Comparison of ENCODE assay signal across 8 mouse cellular contexts in the genomic region with DNA sequence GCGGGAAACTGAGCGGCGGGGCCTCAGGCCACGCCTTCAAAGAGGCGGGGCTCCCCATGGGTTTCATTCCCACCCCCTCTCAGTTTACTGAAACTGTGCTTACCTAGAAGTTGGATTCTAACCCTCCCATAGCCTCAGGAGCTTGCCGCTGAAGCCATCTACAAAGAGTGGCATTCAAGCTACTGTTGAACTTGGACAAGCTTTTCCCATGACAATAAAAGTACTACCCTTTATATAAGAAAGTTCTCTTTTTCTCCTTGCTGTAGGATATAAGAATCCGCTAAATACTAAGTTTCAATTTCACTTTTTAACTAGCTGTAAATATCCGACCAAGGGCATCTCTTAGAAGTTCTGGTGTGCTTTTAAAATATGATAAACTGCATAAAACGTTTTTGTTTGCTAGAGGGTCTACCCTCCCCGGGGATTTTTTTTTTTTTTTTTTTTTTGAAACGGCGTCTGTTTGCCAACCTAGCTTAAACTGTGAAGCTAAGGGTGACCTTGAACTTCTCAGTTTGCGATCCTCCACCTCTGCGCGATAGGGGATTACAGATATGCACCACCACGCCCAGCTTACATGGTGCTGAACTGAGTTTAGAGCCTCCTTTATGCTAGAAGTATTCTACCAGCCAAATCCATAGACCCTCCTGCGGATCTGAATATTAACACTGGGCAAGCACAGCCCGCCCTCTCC. TPM values are rescaled to one million over a fixed set of nuclear protein-coding genes. Genes with fewer than 3 reads are reported as not detected.
DNase-seq lines count a peak whose midpoint lies in the region; ATAC-seq and TF ChIP-seq lines count a peak whose summit lies in the region.

No protein-coding gene starts in this region.

- peaks cover 21% of the 10 kb centered on the region for H3K4me1 ChIP-seq in forebrain, embryonic 10.5 days
- H3K4me1 ChIP-seq in stomach, postnatal 0 days (replicated peaks; ENCODE audit: control insufficient read depth, insufficient read depth): no peaks in the 10 kb centered on the region

- TF ChIP-seq CTCF in stomach, postnatal 0 days (IDR thresholded peaks at IDR 0.05; ENCODE audit: low read depth): no peak

- peak overlapping the region; percentile 96 for H3K27ac ChIP-seq in forebrain, embryonic 10.5 days
- peak overlapping the region; percentile 76 for H3K27ac ChIP-seq in stomach, postnatal 0 days (replicated peaks)

- 36% methylated on average over 18 of the region's 18 CpGs for WGBS in forebrain, embryonic 10.5 days
- WGBS in stomach, postnatal 0 days: 15% methylated on average over 18 of the region's 18 CpGs

- H3K27me3 ChIP-seq in forebrain, embryonic 10.5 days (ENCODE audit: poor library complexity, severe bottlenecking): no peaks in the 10 kb centered on the region
- H3K27me3 ChIP-seq in stomach, postnatal 0 days (ENCODE audit: control insufficient read depth, insufficient read depth, low read length): no peaks in the 10 kb centered on the region

- peak; percentile 12 for ATAC-seq in megakaryocyte progenitor cell, adult 5-6 weeks (replicated peaks; ENCODE audit: poor library complexity)
- ATAC-seq in stomach, postnatal 0 days (ENCODE audit: low FRiP score, low TSS enrichment): peak; percentile 17; the same call in 1 of the 2 replicates

- H3K4me3 ChIP-seq in forebrain, embryonic 10.5 days: peak overlapping the region; percentile 86
- H3K4me3 ChIP-seq in stomach, postnatal 0 days (ENCODE audit: low read depth, low read length): peak overlapping the region; percentile 90

- TF ChIP-seq EP300 in stomach, postnatal 0 days (optimal IDR thresholded peaks at IDR 0.05): no peak

- no peaks in the 10 kb centered on the region for H3K9me3 ChIP-seq in forebrain, embryonic 10.5 days
- H3K9me3 ChIP-seq in stomach, postnatal 0 days (ENCODE audit: control insufficient read depth, low read length): no peaks in the 10 kb centered on the region

- intact Hi-C loops in gastrocnemius, postnatal 14 days (cut with DNase I; ENCODE audit: low total_unique reads): no loop called here

- H3K4me2 ChIP-seq in stomach, postnatal 0 days (replicated peaks; ENCODE audit: low read depth): peak overlapping the region; percentile 82

- H3K36me3 ChIP-seq in forebrain, embryonic 10.5 days (replicated peaks): peaks cover 7% of the 10 kb centered on the region
- no peaks in the 10 kb centered on the region for H3K36me3 ChIP-seq in stomach, postnatal 0 days (ENCODE audit: control insufficient read depth, insufficient read depth, low read length)

- DNase-seq in thymus, adult 18-20 months: peak; percentile 9 to 21
- DNase-seq in thymus, postnatal 0 days (ENCODE audit: low spot score): no peak
- DNase-seq in forebrain, embryonic 10.5 days (ENCODE audit: extremely low spot score, low spot score): no peak
- DNase-seq in kidney, adult 18-20 months: peak; percentile 6
- no peak for DNase-seq in stomach, postnatal 0 days (ENCODE audit: low spot score)
- DNase-seq in cerebellum, adult 11-12 months: no peak
- DNase-seq in gastrocnemius, postnatal 14 days: no peak

- H3K9ac ChIP-seq in stomach, postnatal 0 days (ENCODE audit: low read length): peak overlapping the region; percentile 31

RNA-seq across cellular contexts. Expression of gene Bard1, which starts 0.4 kb away (rescaled TPM):
- polyA plus RNA-seq in thymus, postnatal 0 days (2015; fragmentation: Nextera tagmentation; extraction: Ambion mirVana): 3.5 and 5.0 TPM in 2 replicates
- polyA plus RNA-seq in forebrain, embryonic 10.5 days (2016; fragmentation: Nextera tagmentation; extraction: Ambion mirVana): 3.2 and 3.3 TPM in 2 replicates
- total RNA-seq in megakaryocyte progenitor cell, adult 5-6 weeks (2015): 22.5 and 24.0 TPM in 2 replicates
- 10.7 and 13.5 TPM in 2 replicates for total RNA-seq in megakaryocyte progenitor cell, adult 5-6 weeks (2017)
- polyA plus RNA-seq in stomach, postnatal 0 days (2015; fragmentation: Nextera tagmentation; extraction: Ambion mirVana): 0.46 and 0.74 TPM in 2 replicates
- total RNA-seq in gastrocnemius, postnatal 14 days (2021): 1 to 10 TPM in 1 of 2 experiments, under 1 TPM in 1; 0.97 to 1.1 TPM

Comparison
In these comparisons a context has a peak if more than half of its experiments do, and no peak if none do; other contexts are left out.
1. DNase-seq: peak in thymus, adult 18-20 months (2 of 2) and kidney, adult 18-20 months (single experiment); none in thymus, postnatal 0 days (single experiment), forebrain, embryonic 10.5 days (single experiment), stomach, postnatal 0 days (single experiment), cerebellum, adult 11-12 months (single experiment) and gastrocnemius, postnatal 14 days (single experiment).